Mouse (Mus musculus) right cerebral cortex, adult 2 months (tissue): ENCODE measurements around the gene Rab10.

ENCODE experiments used
- DNase-seq, 2 experiments: peaks; one replicate each; pipeline ENCODE4 v3.0.0; 2021 to 2022; ENCODE audit warnings: low spot score in 2 of 2

Gene Rab10

GRCm38 (mm10) chr12:3296056-3296455, 13.7 kb downstream of the Rab10 start:
- no peak for DNase-seq

- DNase-seq, result no peak
These were observed 17.9 kb downstream of the Rab10 start for GRCm38 (mm10) chr12:3291849-3292248.

- DNase-seq, result no peak
These were observed 18.7 kb downstream of the Rab10 start for GRCm38 (mm10) chr12:3291038-3291437.

- no peak for DNase-seq
These were observed 21.3 kb downstream of the Rab10 start for GRCm38 (mm10) chr12:3288440-3288839.

GRCm38 (mm10) chr12:3285919-3286318, 23.9 kb downstream of the Rab10 start:
- no peak for DNase-seq

GRCm38 (mm10) chr12:3285377-3285776, 24.4 kb downstream of the Rab10 start:
- peak; percentile 28 to 31 for DNase-seq

GRCm38 (mm10) chr12:3284463-3284862, 25.3 kb downstream of the Rab10 start:
- no peak for DNase-seq

- no peak for DNase-seq
These were observed 25.8 kb downstream of the Rab10 start for GRCm38 (mm10) chr12:3283829-3284440.

GRCm38 (mm10) chr12:3282954-3283353, 26.8 kb downstream of the Rab10 start:
- no peak for DNase-seq

GRCm38 (mm10) chr12:3282520-3282919, 27.2 kb downstream of the Rab10 start:
- no peak for DNase-seq

- DNase-seq, result no peak
These were observed 30.9 kb downstream of the Rab10 start for GRCm38 (mm10) chr12:3278880-3279339.

GRCm38 (mm10) chr12:3270818-3271217, 39.0 kb downstream of the Rab10 start:
- no peak for DNase-seq

- no peak for DNase-seq
These were observed 42.4 kb downstream of the Rab10 start for GRCm38 (mm10) chr12:3267397-3267796.

GRCm38 (mm10) chr12:3265188-3265587, 44.6 kb downstream of the Rab10 start:
- no peak for DNase-seq

GRCm38 (mm10) chr12:3264449-3264848, 45.3 kb downstream of the Rab10 start:
- no peak for DNase-seq

GRCm38 (mm10) chr12:3261596-3261995, 48.2 kb downstream of the Rab10 start:
- no peak for DNase-seq

GRCm38 (mm10) chr12:3255966-3256365, 53.8 kb downstream of the Rab10 start:
- no peak for DNase-seq

- no peak for DNase-seq
These were observed 54.3 kb downstream of the Rab10 start for GRCm38 (mm10) chr12:3255435-3255834.

GRCm38 (mm10) chr12:3253591-3253990, 56.2 kb downstream of the Rab10 start:
- no peak for DNase-seq

- no peak for DNase-seq
These were observed 63.7 kb downstream of the Rab10 start for GRCm38 (mm10) chr12:3246091-3246490.

- DNase-seq, result no peak
These were observed 70.2 kb downstream of the Rab10 start for GRCm38 (mm10) chr12:3239544-3239943.

GRCm38 (mm10) chr12:3238361-3239051, 71.3 kb downstream of the Rab10 start:
- DNase-seq, result no peak

GRCm38 (mm10) chr12:3237799-3238198, 72.0 kb downstream of the Rab10 start:
- no peak for DNase-seq
